Mouse (Mus musculus): ENCODE data around the gene Gpank1.
"Not testable (repeated sequence)": the region's sequence is repeated elsewhere in the genome, so short reads cannot be mapped to it uniquely, and the experiment has no call there.

The Gpank1 gene

GRCm38 (mm10) chr17:35100196-35100765, 21.0 kb upstream of the Gpank1 start:
- no peak for DNase-seq

GRCm38 (mm10) chr17:35101161-35101560, 20.1 kb upstream of the Gpank1 start:
- DNase-seq, result no peak

GRCm38 (mm10) chr17:35102299-35102698, 19.0 kb upstream of the Gpank1 start:
- DNase-seq, result no peak

GRCm38 (mm10) chr17:35103221-35103690, 18.0 kb upstream of the Gpank1 start:
- no peak for DNase-seq

- DNase-seq, result no peak
Measured at GRCm38 (mm10) chr17:35104079-35104478, 17.2 kb upstream of the Gpank1 start.

GRCm38 (mm10) chr17:35104754-35105153, 16.5 kb upstream of the Gpank1 start:
- DNase-seq, result no peak

- DNase-seq, result peak; percentile 80
Measured at GRCm38 (mm10) chr17:35105740-35106389, 15.4 kb upstream of the Gpank1 start.

- DNase-seq, result no peak
Measured at GRCm38 (mm10) chr17:35106522-35106921, 14.7 kb upstream of the Gpank1 start.

GRCm38 (mm10) chr17:35108097-35108496, 13.2 kb upstream of the Gpank1 start, which contains the start of gene Ly6g5c:
Gene Ly6g5c, plus strand, starts transcription at chr17:35108279.
- peak; percentile 76 for DNase-seq

GRCm38 (mm10) chr17:35111774-35112173, 9.5 kb upstream of the Gpank1 start:
- DNase-seq, result no peak

- no peak for DNase-seq
Measured at GRCm38 (mm10) chr17:35115046-35116019, 5.9 kb upstream of the Gpank1 start, which contains the start of gene Ly6g5b. Gene Ly6g5b, minus strand, starts transcription at chr17:35115428.

- DNase-seq, result peak; percentile 74
Measured at GRCm38 (mm10) chr17:35120745-35121142, 511 bp upstream of the Gpank1 start.

GRCm38 (mm10) chr17:35121871-35122303, 632 bp downstream of the Gpank1 start, which contains the start of gene Csnk2b:
Gene Csnk2b, minus strand, starts transcription at chr17:35122053.
- peak; percentile 90 for DNase-seq

- not testable (repeated sequence) for DNase-seq
Measured at GRCm38 (mm10) chr17:35123287-35123686, 2.0 kb downstream of the Gpank1 start.

GRCm38 (mm10) chr17:35124261-35124896, 3.1 kb downstream of the Gpank1 start:
- DNase-seq, result not testable (repeated sequence)

GRCm38 (mm10) chr17:35125081-35125480, 3.8 kb downstream of the Gpank1 start:
- DNase-seq, result no peak

- no peak for DNase-seq
Measured at GRCm38 (mm10) chr17:35125578-35125977, 4.3 kb downstream of the Gpank1 start.

GRCm38 (mm10) chr17:35126206-35126611, 5.0 kb downstream of the Gpank1 start, which contains the start of gene D17H6S53E:
Gene D17H6S53E, plus strand, starts transcription at chr17:35126373.
- no peak for DNase-seq

GRCm38 (mm10) chr17:35127017-35127416, 5.8 kb downstream of the Gpank1 start:
- no peak for DNase-seq

GRCm38 (mm10) chr17:35128996-35129395, 7.7 kb downstream of the Gpank1 start:
- DNase-seq, result no peak

GRCm38 (mm10) chr17:35131038-35131437, 9.8 kb downstream of the Gpank1 start:
- no peak for DNase-seq

GRCm38 (mm10) chr17:35131500-35132173, 10.4 kb downstream of the Gpank1 start, which contains the start of gene Apom:
Gene Apom, minus strand, starts transcription at chr17:35132050.
- DNase-seq, result no peak

Data from cerebellum, adult 9-10 months (tissue).